Mouse (Mus musculus): ENCODE measurements around the gene Nme6. TPM values are rescaled to one million over a fixed set of nuclear protein-coding genes. Genes with fewer than 3 reads are reported as not detected.
"Not testable (repeated sequence)": the region's sequence is repeated elsewhere in the genome, so short reads cannot be mapped to it uniquely, and the experiment has no call there.

The Nme6 gene
- 50.5 and 52.3 TPM in 2 replicates for polyA plus RNA-seq (2012; rRNA removed)
- 57.8 and 64.6 TPM in 2 replicates for polyA plus RNA-seq (2014; fragmentation: Nextera tagmentation; extraction: Ambion mirVana)

GRCm38 (mm10) chr9:109832391-109833087, at the start of gene Nme6:
TSS of gene Nme6 (plus strand) at chr9:109832749.
- peak; percentile 53; the same call in 1 of the 2 replicates for TF ChIP-seq POLR2A (IDR thresholded peaks at IDR 0.05; ENCODE audit: borderline replicate concordance, extremely low read depth, insufficient read depth, insufficient read length)
- H3K4me1 ChIP-seq (ENCODE audit: control insufficient read depth, insufficient read depth, low read length): 0 out of 2 replicates have a peak, but pooled peaks cover 2% of the 10 kb centered on the region
- peak within 1 kb of the TSS; percentile 70 for H3K9ac ChIP-seq (ENCODE audit: low read depth, low read length, severe bottlenecking)
- peak within 1 kb of the TSS; percentile 90 for H3K4me2 ChIP-seq (replicated peaks; ENCODE audit: low read depth, low read length, severe bottlenecking)
- H3K27me3 ChIP-seq (ENCODE audit: control insufficient read depth, insufficient read depth, low read length): no peaks in the 10 kb centered on the region
- peak within 1 kb of the TSS; percentile 68 for H3K27ac ChIP-seq (replicated peaks; ENCODE audit: low read depth, low read length)
- ATAC-seq (ENCODE audit: low FRiP score, low read depth) (peak; percentile 96), DNase-seq (ENCODE audit: low spot score) (peak; percentile 90)
- H3K36me3 ChIP-seq (ENCODE audit: control insufficient read depth, insufficient read depth, low read length): peaks cover 9% of the 10 kb centered on the region; the same call in 1 of the 2 replicates
- H3K4me3 ChIP-seq (replicated peaks; ENCODE audit: low read length): peak within 1 kb of the TSS; percentile 64
- H3K9me3 ChIP-seq (ENCODE audit: control insufficient read depth, low read length): no peaks in the 10 kb centered on the region
- under 1% methylated on average over 32 of the region's 32 CpGs for WGBS

- H3K9ac ChIP-seq (ENCODE audit: low read depth, low read length, severe bottlenecking); H3K27ac ChIP-seq (replicated peaks; ENCODE audit: low read depth, low read length); DNase-seq (ENCODE audit: low spot score); H3K4me3 ChIP-seq (replicated peaks; ENCODE audit: low read length); H3K27me3 ChIP-seq (ENCODE audit: control insufficient read depth, insufficient read depth, low read length); H3K4me1 ChIP-seq (ENCODE audit: control insufficient read depth, insufficient read depth, low read length); H3K9me3 ChIP-seq (ENCODE audit: control insufficient read depth, low read length); H3K36me3 ChIP-seq (ENCODE audit: control insufficient read depth, insufficient read depth, low read length); ATAC-seq (ENCODE audit: low FRiP score, low read depth); H3K4me2 ChIP-seq (replicated peaks; ENCODE audit: low read depth, low read length, severe bottlenecking): not testable (repeated sequence)
- WGBS: 82% methylated on average over 3 of the region's 4 CpGs
These were observed 42.0 kb upstream of the Nme6 start, which contains the start of gene Fbxw27 for GRCm38 (mm10) chr9:109790570-109790969. TSS of gene Fbxw27 (minus strand) at chr9:109790670.

GRCm38 (mm10) chr9:109795221-109795620, 37.3 kb upstream of the Nme6 start:
- H3K27me3 ChIP-seq (ENCODE audit: control insufficient read depth, insufficient read depth, low read length): no peaks in the 10 kb centered on the region
- H3K36me3 ChIP-seq (ENCODE audit: control insufficient read depth, insufficient read depth, low read length): no peaks in the 10 kb centered on the region
- H3K27ac ChIP-seq (replicated peaks; ENCODE audit: low read depth, low read length): no peak overlapping the region
- no peaks in the 10 kb centered on the region for H3K9me3 ChIP-seq (ENCODE audit: control insufficient read depth, low read length)
- WGBS: 62% methylated on average over 2 of the region's 2 CpGs
- H3K4me2 ChIP-seq (replicated peaks; ENCODE audit: low read depth, low read length, severe bottlenecking): no peak overlapping the region
- TF ChIP-seq POLR2A (IDR thresholded peaks at IDR 0.05; ENCODE audit: borderline replicate concordance, extremely low read depth, insufficient read depth, insufficient read length): no peak
- no peaks in the 10 kb centered on the region for H3K4me1 ChIP-seq (ENCODE audit: control insufficient read depth, insufficient read depth, low read length)
- H3K4me3 ChIP-seq (replicated peaks; ENCODE audit: low read length): no peak overlapping the region
- no peak for DNase-seq (ENCODE audit: low spot score)
- H3K9ac ChIP-seq (ENCODE audit: low read depth, low read length, severe bottlenecking): no peak overlapping the region
- ATAC-seq (ENCODE audit: low FRiP score, low read depth): no peak

- Histone ChIP-seq H3K4me2 (replicated peaks; ENCODE audit: low read depth, low read length, severe bottlenecking) (no peak overlapping the region), H3K27ac (replicated peaks; ENCODE audit: low read depth, low read length) (no peak overlapping the region), H3K36me3 (ENCODE audit: control insufficient read depth, insufficient read depth, low read length) (no peaks in the 10 kb centered on the region), H3K4me3 (replicated peaks; ENCODE audit: low read length) (no peak overlapping the region), H3K9me3 (ENCODE audit: control insufficient read depth, low read length) (no peaks in the 10 kb centered on the region), H3K9ac (ENCODE audit: low read depth, low read length, severe bottlenecking) (no peak overlapping the region), H3K27me3 (ENCODE audit: control insufficient read depth, insufficient read depth, low read length) (no peaks in the 10 kb centered on the region), H3K4me1 (ENCODE audit: control insufficient read depth, insufficient read depth, low read length) (no peaks in the 10 kb centered on the region)
- WGBS: 64% methylated on average over 2 of the region's 2 CpGs
- no peak for TF ChIP-seq POLR2A (IDR thresholded peaks at IDR 0.05; ENCODE audit: borderline replicate concordance, extremely low read depth, insufficient read depth, insufficient read length)
- ATAC-seq (ENCODE audit: low FRiP score, low read depth) (no peak), DNase-seq (ENCODE audit: low spot score) (no peak)
These were observed 36.7 kb upstream of the Nme6 start for GRCm38 (mm10) chr9:109795811-109796210.

- no peaks in the 10 kb centered on the region for H3K27me3 ChIP-seq (ENCODE audit: control insufficient read depth, insufficient read depth, low read length)
- H3K36me3 ChIP-seq (ENCODE audit: control insufficient read depth, insufficient read depth, low read length): no peaks in the 10 kb centered on the region
- no peak overlapping the region for H3K4me2 ChIP-seq (replicated peaks; ENCODE audit: low read depth, low read length, severe bottlenecking)
- no peak overlapping the region for H3K27ac ChIP-seq (replicated peaks; ENCODE audit: low read depth, low read length)
- no peak for TF ChIP-seq POLR2A (IDR thresholded peaks at IDR 0.05; ENCODE audit: borderline replicate concordance, extremely low read depth, insufficient read depth, insufficient read length)
- ATAC-seq (ENCODE audit: low FRiP score, low read depth): no peak
- no peaks in the 10 kb centered on the region for H3K9me3 ChIP-seq (ENCODE audit: control insufficient read depth, low read length)
- no peak overlapping the region for H3K9ac ChIP-seq (ENCODE audit: low read depth, low read length, severe bottlenecking)
- no peak for DNase-seq (ENCODE audit: low spot score)
- no peaks in the 10 kb centered on the region for H3K4me1 ChIP-seq (ENCODE audit: control insufficient read depth, insufficient read depth, low read length)
- WGBS: 88% methylated on average over 1 of the region's 1 CpGs
- no peak overlapping the region for H3K4me3 ChIP-seq (replicated peaks; ENCODE audit: low read length)
These were observed 34.5 kb upstream of the Nme6 start for GRCm38 (mm10) chr9:109798051-109798450.

- 55% methylated on average over 2 of the region's 2 CpGs for WGBS
These were observed 27.0 kb upstream of the Nme6 start for GRCm38 (mm10) chr9:109805596-109805995.

More at GRCm38 (mm10) chr9:109805596-109805995, 27.0 kb upstream of the Nme6 start:
- ATAC-seq (ENCODE audit: low FRiP score, low read depth); H3K4me3 ChIP-seq (replicated peaks; ENCODE audit: low read length); H3K4me1 ChIP-seq (ENCODE audit: control insufficient read depth, insufficient read depth, low read length); H3K4me2 ChIP-seq (replicated peaks; ENCODE audit: low read depth, low read length, severe bottlenecking); DNase-seq (ENCODE audit: low spot score); H3K36me3 ChIP-seq (ENCODE audit: control insufficient read depth, insufficient read depth, low read length); H3K27me3 ChIP-seq (ENCODE audit: control insufficient read depth, insufficient read depth, low read length); H3K9me3 ChIP-seq (ENCODE audit: control insufficient read depth, low read length); H3K27ac ChIP-seq (replicated peaks; ENCODE audit: low read depth, low read length); H3K9ac ChIP-seq (ENCODE audit: low read depth, low read length, severe bottlenecking): not testable (repeated sequence)

Data from limb, embryonic 14.5 days (tissue).